Mouse (Mus musculus) CD4-positive helper T cell, adult 2 months (primary cell): ENCODE measurements around the gene Brd2.
A peak's percentile ranks its signal among the peaks of the same experiment; 100 is the strongest.
"Not testable (repeated sequence)": the region's sequence is repeated elsewhere in the genome, so short reads cannot be mapped to it uniquely, and the experiment has no call there.

Source experiments
- DNase-seq: peaks from one replicate; pipeline ENCODE4 v3.0.0-alpha.2; 2012; ENCODE audit warnings: low read depth, missing footprints, low spot score

Gene Brd2

GRCm38 (mm10) chr17:34122188-34122984 lies at the start of gene Brd2:
Brd2 (minus strand) TSS chr17:34122634.
- DNase-seq, result peak; percentile 99

GRCm38 (mm10) chr17:34170877-34171498 lies 48.6 kb upstream of the Brd2 start:
- DNase-seq, result peak; percentile 96

GRCm38 (mm10) chr17:34170487-34170876 lies 48.0 kb upstream of the Brd2 start:
- no peak for DNase-seq

- DNase-seq, result peak; percentile 75
These were observed 46.8 kb upstream of the Brd2 start for GRCm38 (mm10) chr17:34169279-34169678.

- DNase-seq, result peak; percentile 57
These were observed 42.7 kb upstream of the Brd2 start for GRCm38 (mm10) chr17:34165033-34165730.

GRCm38 (mm10) chr17:34164202-34164895 lies 41.9 kb upstream of the Brd2 start:
- peak; percentile 68 for DNase-seq

GRCm38 (mm10) chr17:34155534-34155933 lies 33.1 kb upstream of the Brd2 start:
- no peak for DNase-seq

GRCm38 (mm10) chr17:34152923-34153322 lies 30.5 kb upstream of the Brd2 start, which contains the start of gene H2-DMb1:
H2-DMb1 (plus strand) TSS chr17:34153072.
- DNase-seq, result peak; percentile 63

- DNase-seq, result no peak
These were observed 22.5 kb upstream of the Brd2 start for GRCm38 (mm10) chr17:34144960-34145371.

GRCm38 (mm10) chr17:34144221-34144620 lies 21.8 kb upstream of the Brd2 start:
- not testable (repeated sequence) for DNase-seq

GRCm38 (mm10) chr17:34143461-34143860 lies 21.0 kb upstream of the Brd2 start:
- no peak for DNase-seq

GRCm38 (mm10) chr17:34143033-34143432 lies 20.6 kb upstream of the Brd2 start, which contains the start of gene H2-DMb2:
H2-DMb2 (plus strand) TSS chr17:34143307.
- peak; percentile 78 for DNase-seq

- DNase-seq, result peak; percentile 12
These were observed 20.1 kb upstream of the Brd2 start for GRCm38 (mm10) chr17:34142456-34143010.

- DNase-seq, result no peak
These were observed 19.0 kb upstream of the Brd2 start for GRCm38 (mm10) chr17:34141448-34141847.

GRCm38 (mm10) chr17:34140240-34140639 lies 17.8 kb upstream of the Brd2 start:
- DNase-seq, result no peak

GRCm38 (mm10) chr17:34139416-34139815 lies 17.0 kb upstream of the Brd2 start:
- no peak for DNase-seq

GRCm38 (mm10) chr17:34138655-34139054 lies 16.2 kb upstream of the Brd2 start:
- DNase-seq, result no peak

- no peak for DNase-seq
These were observed 15.2 kb upstream of the Brd2 start for GRCm38 (mm10) chr17:34137601-34138000.

GRCm38 (mm10) chr17:34135297-34136224 lies 13.1 kb upstream of the Brd2 start:
- peak; percentile 99 for DNase-seq

- peak; percentile 13 for DNase-seq
These were observed 12.0 kb upstream of the Brd2 start for GRCm38 (mm10) chr17:34134451-34134850.
